Mouse (Mus musculus) gastrocnemius, postnatal 25 days (tissue): ENCODE measurements around the gene Tcaim. TPM values are rescaled to one million over a fixed set of nuclear protein-coding genes. Genes with fewer than 3 reads are reported as not detected.
"Not testable (repeated sequence)": the region's sequence is repeated elsewhere in the genome, so short reads cannot be mapped to it uniquely, and the experiment has no call there.

Experiments used
- DNase-seq: peaks from one replicate; pipeline ENCODE4 v3.0.0; 2022
- total RNA-seq, 2 experiments: library from RNA; stranded (reverse); gene quantifications; 1 replicate in 1 of 2; 2 replicates in 1 of 2; pipeline ENCODE4 v1.2.3; 2021

Gene Tcaim
- total RNA-seq, 2 experiments from 2014 or later, result 27.6 to 29.4 TPM

DNA sequence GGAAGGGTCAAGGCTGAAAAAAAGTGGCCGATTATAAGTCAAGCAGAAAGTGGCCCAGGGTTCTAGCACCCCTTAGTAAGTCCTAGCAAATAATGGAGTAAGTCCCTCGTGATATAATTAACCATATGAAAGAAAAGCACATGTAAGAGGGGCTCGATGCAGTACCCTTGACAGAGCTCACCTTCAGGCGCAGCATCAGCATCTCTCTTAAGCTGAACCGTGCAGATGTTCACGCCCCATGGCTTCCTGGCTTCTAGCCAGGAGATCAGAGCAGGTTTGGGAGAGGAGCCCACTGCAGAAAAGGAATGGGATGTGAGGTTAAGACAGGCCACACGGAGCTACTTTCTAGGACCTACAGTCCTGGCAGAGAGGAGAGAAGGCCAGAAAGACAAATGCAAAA is 49.2 kb downstream of the Tcaim start:
- no peak for DNase-seq

DNA sequence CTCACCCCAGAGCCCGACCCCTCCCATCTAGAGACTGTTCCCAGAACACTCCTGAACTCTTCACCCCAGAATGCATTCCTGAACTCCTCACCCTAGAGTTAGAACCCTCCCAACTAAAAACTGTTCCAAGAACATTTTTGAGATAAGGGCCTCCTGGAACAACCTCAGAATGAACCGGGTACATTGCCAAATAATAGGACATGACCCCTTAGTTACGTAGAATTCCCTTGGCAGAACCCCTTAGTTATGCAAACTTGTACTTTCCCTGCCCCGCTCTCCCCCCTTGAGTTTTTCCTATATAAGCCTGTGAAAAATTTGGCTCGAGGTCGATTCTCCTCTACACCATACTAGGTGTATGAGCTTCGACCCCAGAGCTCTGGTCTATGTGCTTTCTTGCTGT is 49.8 kb downstream of the Tcaim start:
- DNase-seq, result not testable (repeated sequence)

DNA sequence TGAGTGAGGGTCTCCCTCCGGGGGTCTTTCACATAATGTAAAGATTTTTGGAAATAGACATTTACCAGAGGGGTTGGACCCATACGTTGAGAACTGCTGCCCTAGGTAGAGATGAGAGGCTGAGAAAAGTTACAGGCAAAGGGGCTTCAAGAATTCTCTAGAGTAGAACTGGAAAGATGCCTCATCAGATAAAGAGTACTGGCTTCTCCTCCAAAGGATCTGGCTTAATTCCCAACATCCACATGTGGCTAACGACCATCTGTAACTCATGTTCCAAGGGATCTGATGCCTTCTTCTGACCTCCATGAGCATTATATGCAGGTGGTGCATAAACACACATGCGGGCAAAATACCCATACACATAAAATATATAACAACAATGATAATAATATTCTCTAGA is 50.3 kb downstream of the Tcaim start:
- no peak for DNase-seq

DNA sequence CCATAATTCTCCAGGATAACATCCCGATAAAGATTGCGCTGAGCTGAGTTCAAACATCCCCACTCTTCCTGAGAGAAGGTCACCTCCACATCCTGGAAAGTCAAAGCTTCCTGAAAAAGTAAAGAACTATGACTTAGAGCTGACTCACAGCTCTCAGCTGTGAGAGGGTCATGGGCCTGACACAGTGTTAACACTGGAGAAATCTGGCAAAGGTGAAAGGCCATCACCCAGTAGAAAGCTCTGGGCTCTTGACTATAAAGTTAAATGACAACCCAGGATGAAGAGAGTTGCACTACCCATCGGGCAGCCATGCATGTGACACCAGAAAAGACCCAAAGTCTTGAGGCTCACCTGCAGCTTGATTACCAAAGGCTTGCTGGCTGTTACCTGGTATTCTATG is 51.4 kb downstream of the Tcaim start:
- no peak for DNase-seq

DNA sequence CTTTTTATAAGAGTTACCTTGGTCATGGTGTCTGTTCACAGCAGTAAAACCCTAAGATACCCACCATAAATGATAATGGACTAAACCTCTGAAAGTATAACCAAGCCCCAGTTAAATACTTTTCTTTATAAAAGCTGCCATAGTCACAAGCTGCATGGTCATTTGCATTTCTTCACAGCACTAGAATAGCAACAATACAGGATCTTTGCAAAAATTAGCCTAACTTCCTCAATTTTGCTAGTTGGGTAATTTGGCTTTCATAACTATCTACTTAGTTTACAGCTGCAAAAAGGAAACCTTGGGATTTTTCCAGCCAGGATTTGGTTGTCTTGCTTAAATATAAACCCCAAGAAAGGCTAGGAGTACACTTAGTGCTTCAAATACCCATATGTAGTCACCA is 55.4 kb downstream of the Tcaim start:
- DNase-seq, result no peak

DNA sequence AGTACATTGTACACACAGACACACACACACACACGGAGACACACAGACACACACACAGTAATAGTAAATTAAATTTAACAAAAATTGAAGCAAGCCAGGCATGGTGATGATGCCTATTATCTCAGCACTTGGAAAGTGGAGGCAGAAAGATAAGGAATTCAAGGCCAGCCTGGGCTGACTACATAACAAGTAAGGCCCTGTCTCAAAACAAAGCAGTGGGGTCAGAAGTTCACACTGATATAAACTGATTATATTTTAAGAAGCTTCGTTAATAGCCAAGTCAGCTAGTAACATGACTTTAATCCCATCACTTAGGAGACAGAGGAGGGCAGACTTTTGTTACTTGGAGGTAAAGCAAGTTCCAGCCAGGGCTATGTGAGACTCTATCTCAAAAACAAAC is 58.4 kb downstream of the Tcaim start:
- no peak for DNase-seq

DNA sequence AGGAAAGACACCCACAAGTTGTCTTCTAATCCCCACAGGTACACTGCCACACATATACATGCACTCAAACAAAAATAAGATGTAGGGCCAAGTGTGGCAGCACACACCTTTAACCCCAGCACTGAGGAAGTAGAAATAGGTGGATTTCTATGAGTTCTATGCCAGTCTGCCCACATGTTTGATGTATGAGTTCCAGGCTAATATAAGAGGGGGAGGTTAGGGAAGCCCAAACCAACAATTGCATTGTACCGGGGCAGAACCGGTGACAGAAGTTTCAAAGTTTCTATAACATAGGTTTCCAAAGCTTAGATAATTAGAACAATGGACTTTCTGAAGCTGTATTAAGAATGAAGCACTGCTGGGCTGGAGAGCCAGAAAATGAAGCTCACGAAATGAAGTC is 59.5 kb downstream of the Tcaim start:
- no peak for DNase-seq

DNA sequence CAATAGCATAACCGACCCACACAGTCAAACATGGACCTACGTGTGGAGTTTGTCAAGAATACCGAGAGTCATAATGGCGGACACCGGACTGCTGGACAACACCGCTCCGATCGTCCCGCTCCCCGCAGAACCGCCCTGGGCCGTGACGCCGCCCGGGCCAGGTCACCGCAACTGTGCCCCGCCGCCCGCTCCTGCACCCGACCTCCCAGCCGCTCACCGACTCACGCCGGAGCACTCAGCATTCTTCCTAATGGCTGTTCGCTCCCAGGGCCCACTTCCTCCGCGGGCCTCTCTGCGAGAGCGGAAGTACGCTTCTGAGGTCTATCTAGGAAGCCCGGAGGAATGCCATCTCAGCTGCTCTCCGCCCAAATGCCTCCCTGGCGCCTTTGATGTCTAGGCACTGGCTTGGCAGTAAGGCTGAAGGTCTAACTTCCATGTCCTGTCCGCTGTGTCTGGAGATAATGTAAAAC is 60.4 kb downstream of the Tcaim start, which contains the start of gene Zfp445:
Gene Zfp445 (minus strand): TSS at position 310 of the 470 bp plus-strand sequence.
- DNase-seq, result peak; percentile 78

DNA sequence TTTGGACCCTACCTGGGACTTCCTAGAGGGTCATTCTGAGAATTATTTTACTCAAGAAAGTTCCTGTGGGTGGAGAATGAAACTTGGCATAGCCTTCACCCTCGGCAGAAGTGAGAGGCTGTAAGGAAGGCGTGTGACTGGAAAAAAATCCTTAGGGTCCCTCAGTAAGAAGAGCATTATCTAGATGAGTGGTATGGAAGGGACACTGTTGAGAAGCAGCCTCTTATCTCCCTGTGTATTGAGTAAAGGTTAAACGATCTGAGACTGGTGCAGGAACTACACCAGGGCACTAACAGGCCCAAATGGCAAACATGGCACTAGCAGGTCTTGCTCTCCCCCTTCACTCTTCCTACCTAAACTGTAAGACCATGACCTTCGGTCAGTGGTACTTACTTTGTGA is 60.9 kb downstream of the Tcaim start:
- DNase-seq, result no peak

DNA sequence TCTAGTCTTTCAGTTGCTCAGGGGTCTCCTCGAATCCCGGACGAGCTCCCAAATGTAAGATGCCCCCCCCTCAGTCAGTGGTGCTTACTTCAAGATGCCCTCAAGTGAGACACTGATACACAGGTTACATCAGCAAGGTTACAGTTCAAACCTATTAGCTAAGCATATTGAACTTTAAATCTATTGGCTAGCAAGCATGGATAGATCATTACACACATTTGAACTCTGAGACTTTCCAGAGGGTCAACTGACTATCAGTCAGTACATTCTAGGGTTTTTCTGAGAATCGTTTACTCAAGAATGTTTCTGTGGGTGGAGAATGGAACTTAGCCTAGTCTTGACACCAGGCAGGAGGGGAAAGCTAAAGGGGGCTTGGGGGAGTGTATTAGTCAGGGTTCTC is 67.3 kb downstream of the Tcaim start:
- no peak for DNase-seq

DNA sequence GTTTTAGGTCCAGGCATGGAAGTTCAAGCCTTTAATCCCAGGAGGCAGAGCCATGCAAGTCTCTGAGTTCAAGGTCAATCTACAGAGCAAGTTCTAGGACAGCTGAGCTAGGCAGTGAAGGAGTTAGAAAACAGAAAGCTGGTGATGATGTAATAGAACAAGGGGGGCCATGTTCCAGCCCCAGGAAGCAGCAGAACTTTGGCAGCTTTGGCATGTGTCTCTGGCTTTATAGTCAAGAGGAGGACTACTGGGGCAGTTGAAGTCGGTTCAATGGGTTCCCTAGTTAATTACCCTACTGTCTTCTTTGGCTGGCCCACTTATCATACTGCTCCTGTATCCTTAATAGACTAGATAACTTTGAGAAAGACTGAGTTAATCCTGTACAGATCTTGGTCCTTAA is 69.3 kb downstream of the Tcaim start:
- no peak for DNase-seq

DNA sequence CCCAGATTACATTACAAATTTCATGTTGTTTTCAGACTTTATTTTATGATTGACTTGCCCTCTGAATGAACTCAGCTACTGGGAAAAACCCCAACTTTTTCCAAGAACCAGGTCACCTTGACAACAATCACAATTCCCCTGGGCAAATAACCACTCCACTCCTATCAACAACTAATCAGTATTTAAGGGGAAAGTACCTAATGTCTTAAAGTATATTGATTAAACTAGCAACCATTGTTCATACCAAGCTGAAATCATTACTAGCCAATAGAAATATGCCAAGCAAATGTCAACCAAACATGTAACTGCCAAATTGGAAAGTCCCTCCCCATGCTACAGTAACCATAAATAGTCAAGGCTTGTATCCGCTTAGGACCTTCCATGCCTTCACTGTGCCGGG is 69.8 kb downstream of the Tcaim start:
- DNase-seq, result no peak

DNA sequence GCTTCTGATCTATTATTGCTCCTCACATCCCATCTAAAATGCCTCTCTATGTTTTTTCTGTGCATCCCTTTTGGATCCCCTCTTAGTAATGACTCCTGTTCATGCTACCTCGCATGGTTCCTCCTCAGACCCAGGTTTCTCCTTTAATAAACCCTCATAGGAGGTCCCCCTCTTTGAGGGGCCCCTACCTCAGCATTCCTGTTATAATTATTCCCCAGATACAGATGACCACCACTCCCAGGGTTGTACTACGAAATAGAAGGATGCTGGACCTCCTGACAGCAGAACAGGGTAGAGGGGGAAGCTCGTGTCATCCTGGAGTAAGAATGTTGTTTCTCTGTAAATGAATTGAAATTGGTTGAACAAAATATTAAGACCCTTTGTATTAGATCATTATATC is 80.0 kb downstream of the Tcaim start, which contains the start of gene Zkscan7:
Gene Zkscan7 (plus strand): TSS at position 301 of the 400 bp plus-strand sequence.
- no peak for DNase-seq

Other genes starting within 250 kb of the Tcaim start
- gene Topaz1, start 58.2 kb upstream of the Tcaim start, total RNA-seq, result not detected
- not detected for gene Gm35549, start 38.5 kb downstream of the Tcaim start, total RNA-seq
- gene Zfp445, start 60.5 kb downstream of the Tcaim start, total RNA-seq, result 10 to 100 TPM; 31.3 to 34.4 TPM
- gene Zkscan7, start 80.1 kb downstream of the Tcaim start, total RNA-seq, result 1 to 10 TPM; 4.2 to 4.4 TPM
- 1 to 10 TPM; 1.4 to 1.8 TPM for gene Zfp105, start 117.5 kb downstream of the Tcaim start, total RNA-seq
- gene 1110059G10Rik, start 145.5 kb downstream of the Tcaim start, total RNA-seq, result 1 to 10 TPM; 7.3 to 9.2 TPM
- gene Kif15, start 145.5 kb downstream of the Tcaim start, total RNA-seq, result under 1 TPM; 0.51 to 0.67 TPM
- 1 to 10 TPM; 9.0 to 9.2 TPM for gene Tmem42, start 215.8 kb downstream of the Tcaim start, total RNA-seq
- gene Tgm4, start 229.2 kb downstream of the Tcaim start, total RNA-seq, result under 1 TPM in 1 of 2 experiments, not detected in 1; 0.35 TPM